Mouse (Mus musculus) testis, postnatal 14 days (tissue): Measurements from ENCODE around the gene Cdc45.

Source experiments
- DNase-seq: peaks from one replicate; pipeline ENCODE4 v3.0.0; 2021; ENCODE audit warnings: low spot score

Cdc45 gene

GRCm38 (mm10) chr16:18730640-18731039, 81.1 kb downstream of the Cdc45 start:
- DNase-seq, result no peak
